Mouse (Mus musculus) bone marrow, adult 2 months (tissue): ENCODE data around the gene Rtn4rl1.

Experiments
- CTCF ChIP-seq: fragments of 200-500 bp; IDR thresholded peaks from 2 replicates; pipeline ENCODE4 v1.5.1; 2011; ENCODE audit warnings: low read length, control low read depth; ENCODE audit not compliant: control insufficient read depth, insufficient read depth
- POLR2A ChIP-seq: fragments of 200-500 bp; IDR thresholded peaks from 2 replicates; pipeline ENCODE4 v1.6.1; 2011; ENCODE audit warnings: low read depth, mild to moderate bottlenecking, control low read depth, low read length, borderline replicate concordance; ENCODE audit not compliant: control insufficient read depth

DNA sequence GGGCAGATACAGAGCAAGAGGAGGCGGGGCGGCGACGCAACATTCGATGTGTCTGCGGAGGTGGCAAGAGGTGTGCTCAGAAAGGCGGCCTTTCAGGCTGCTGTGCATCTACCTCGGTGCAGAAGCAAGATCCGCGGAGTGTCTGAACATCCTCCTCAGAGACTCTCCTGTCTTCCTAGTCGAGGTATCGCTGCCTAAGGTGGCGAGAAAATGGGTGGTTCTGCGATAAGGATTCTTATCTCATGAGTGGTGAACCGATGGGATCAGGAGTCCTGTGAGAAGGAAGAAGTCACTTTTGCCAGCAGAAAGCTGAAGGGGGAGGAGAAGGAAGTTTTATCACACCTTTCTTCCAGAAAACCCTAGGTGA, 19.8 kb upstream of the Rtn4rl1 start:
- no peak for TF ChIP-seq CTCF
- TF ChIP-seq POLR2A, result no peak
